Mouse (Mus musculus) kidney, embryonic 16.5 days (tissue): Measurements from ENCODE around the gene Mecr. TPM values are rescaled to one million over a fixed set of nuclear protein-coding genes. Genes with fewer than 3 reads are reported as not detected.

Experiments
- ATAC-seq: fragments of 200-750 bp; cut with Nextera tagmentation; 2 replicates; pipeline ENCODE4 v1.8.0; 2017; ENCODE audit warnings: moderate TSS enrichment; ENCODE audit not compliant: low FRiP score, low TSS enrichment
- H3K27ac ChIP-seq: fragments of 300-500 bp; sonication (generic); 2 replicates; pipeline ENCODE4 v1.5.1; 2014; ENCODE audit warnings: low read length
- H3K27me3 ChIP-seq: fragments of 300-500 bp; sonication (generic); 2 replicates; pipeline ENCODE4 v1.6.1; 2014; ENCODE audit warnings: low read length, control low read depth, mixed read lengths; ENCODE audit not compliant: insufficient read depth
- H3K36me3 ChIP-seq: fragments of 300-500 bp; sonication (generic); 2 replicates; pipeline ENCODE4 v1.6.1; 2014; ENCODE audit warnings: low read length, control low read depth, mixed read lengths; ENCODE audit not compliant: insufficient read depth
- H3K4me1 ChIP-seq: fragments of 300-500 bp; sonication (generic); 2 replicates; pipeline ENCODE4 v1.6.1; 2014; ENCODE audit warnings: low read length, control low read depth, mixed read lengths; ENCODE audit not compliant: insufficient read depth
- H3K4me2 ChIP-seq: fragments of 300-500 bp; sonication (generic); replicated peaks from 2 replicates; pipeline ENCODE4 v1.6.1; 2014; ENCODE audit warnings: low read depth, low read length
- H3K4me3 ChIP-seq: fragments of 300-500 bp; sonication (generic); 2 replicates; pipeline ENCODE4 v1.5.1; 2014; ENCODE audit warnings: mild to moderate bottlenecking, low read length
- H3K9ac ChIP-seq: fragments of 300-500 bp; sonication (generic); replicated peaks from 2 replicates; pipeline ENCODE4 v1.6.1; 2014; ENCODE audit warnings: low read length
- H3K9me3 ChIP-seq: fragments of 300-500 bp; sonication (generic); 2 replicates; pipeline ENCODE4 v1.6.1; 2016; ENCODE audit warnings: low read length, control low read depth
- WGBS: fragments of 180-500 bp; shearing (Covaris S2); extraction: QIAGEN DNeasy Blood & Tissue Kit; methylation state at CpG from one replicate; pipeline ENCODE4 v1.1.7; 2014; 5-methylcytosine and 5-hydroxymethylcytosine counted together
- polyA plus RNA-seq: library from polyadenylated mRNA; unstranded; fragments of >200 nt; fragmentation: Nextera tagmentation; extraction: Ambion mirVana; gene quantifications from 2 replicates; pipeline ENCODE4 v1.2.1, GENCODE M21; 2015

Gene Mecr
- polyA plus RNA-seq, 1 experiment from 2014 or later, result 53.8 TPM

DNA sequence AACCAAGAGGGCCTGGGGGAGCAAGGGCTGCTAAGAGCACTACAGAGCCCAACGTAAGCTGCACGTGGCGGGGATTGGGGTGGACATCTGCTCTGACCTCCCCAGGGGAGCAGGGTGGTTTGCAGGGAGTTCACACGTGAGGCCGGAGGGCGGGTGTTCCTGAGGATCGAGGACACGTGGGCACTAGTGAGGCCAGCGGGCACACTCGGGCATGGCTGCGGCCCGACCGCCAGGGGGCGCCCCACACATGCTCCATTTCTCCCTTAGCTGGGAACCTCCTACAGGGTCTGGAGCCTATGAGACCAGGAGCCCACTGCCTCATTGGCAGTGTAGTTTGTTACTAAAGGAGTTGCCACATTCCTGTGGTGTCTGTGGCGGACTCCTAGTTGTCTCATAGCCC is 73.2 kb downstream of the Mecr start:
- WGBS, result 10% methylated on average over 15 of the region's 15 CpGs
- no peak overlapping the region; the same call in 1 of the 2 replicates for H3K9ac ChIP-seq
- ATAC-seq, result no peak
- no peak overlapping the region for H3K4me3 ChIP-seq
- H3K4me2 ChIP-seq, result no peak overlapping the region
- H3K4me1 ChIP-seq, result peaks cover 83% of the 10 kb centered on the region
- peaks cover 11% of the 10 kb centered on the region for H3K27me3 ChIP-seq
- H3K27ac ChIP-seq, result peak overlapping the region; percentile 82
- no peaks in the 10 kb centered on the region for H3K9me3 ChIP-seq
- no peaks in the 10 kb centered on the region for H3K36me3 ChIP-seq

DNA sequence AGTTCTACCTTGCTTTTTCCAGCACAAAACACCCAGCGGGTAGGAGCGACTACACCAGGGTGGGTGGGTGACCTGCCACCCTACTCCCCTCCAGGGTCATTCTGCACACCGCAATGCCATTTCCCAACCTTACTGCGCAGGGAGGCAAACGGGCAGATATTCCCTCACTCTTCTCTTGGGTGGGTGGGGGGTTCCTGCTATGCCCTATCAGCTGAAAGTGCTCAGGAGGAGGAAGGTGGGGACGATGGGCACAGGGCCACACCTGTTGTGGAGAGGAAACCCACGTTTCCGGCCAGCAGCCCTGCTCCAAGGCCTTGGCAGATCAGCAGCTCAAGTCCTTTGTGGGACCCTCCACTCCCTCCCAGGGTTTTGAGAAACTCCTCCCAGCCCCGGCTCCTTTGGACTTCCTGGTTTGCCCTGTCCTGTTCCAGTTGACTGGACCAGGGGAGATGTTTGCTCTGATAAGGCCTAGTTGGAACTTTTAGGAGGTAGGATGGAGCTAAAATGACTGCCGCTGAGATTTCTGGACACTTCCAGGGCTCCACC is 73.8 kb downstream of the Mecr start:
- WGBS, result 65% methylated on average over 10 of the region's 10 CpGs
- H3K27me3 ChIP-seq, result peaks cover 11% of the 10 kb centered on the region
- H3K4me1 ChIP-seq, result peaks cover 90% of the 10 kb centered on the region
- no peak overlapping the region for H3K4me2 ChIP-seq
- ATAC-seq, result no peak
- peak overlapping the region; percentile 82 for H3K27ac ChIP-seq
- H3K9me3 ChIP-seq, result no peaks in the 10 kb centered on the region
- no peaks in the 10 kb centered on the region for H3K36me3 ChIP-seq
- H3K4me3 ChIP-seq, result no peak overlapping the region
- peak overlapping the region; percentile 27; the same call in 1 of the 2 replicates for H3K9ac ChIP-seq

Other genes starting within 250 kb of the Mecr start
- 33.5 and 37.0 TPM in 2 replicates for gene Ptpru, start 5.2 kb upstream of the Mecr start, polyA plus RNA-seq
- gene Srsf4, start 30.1 kb downstream of the Mecr start, polyA plus RNA-seq, result 107 and 108 TPM in 2 replicates
- 0.54 and 1.0 TPM in 2 replicates for gene Tmem200b, start 78.3 kb downstream of the Mecr start, polyA plus RNA-seq
- 0.08 and 0.12 TPM in 2 replicates for gene Gm10300, start 231.2 kb downstream of the Mecr start, polyA plus RNA-seq
- 68.6 and 72.5 TPM in 2 replicates for gene Epb41, start 231.9 kb downstream of the Mecr start, polyA plus RNA-seq